Mouse (Mus musculus) kidney, adult 2 months (tissue): ENCODE data around the gene B4galt3. TPM values are rescaled to one million over a fixed set of nuclear protein-coding genes. Genes with fewer than 3 reads are reported as not detected.

ENCODE experiments used
- DNase-seq: peaks from one replicate; pipeline ENCODE4 v3.0.0; 2021
- H3K27ac ChIP-seq: fragments of 200-500 bp; 2 replicates; pipeline ENCODE4 v1.5.1; 2012; ENCODE audit warnings: low read depth, low read length, control low read depth, inconsistent platforms; ENCODE audit not compliant: insufficient read depth
- H3K27me3 ChIP-seq: fragments of 200-500 bp; replicated peaks from 2 replicates; pipeline ENCODE4 v1.6.1; 2012; ENCODE audit warnings: mild to moderate bottlenecking, moderate library complexity, low read length, inconsistent platforms; ENCODE audit not compliant: control insufficient read depth, insufficient read depth
- H3K36me3 ChIP-seq: fragments of 200-500 bp; 2 replicates; pipeline ENCODE4 v1.6.1; 2012; ENCODE audit warnings: mild to moderate bottlenecking, moderate library complexity, low read length, inconsistent platforms; ENCODE audit not compliant: control insufficient read depth, insufficient read depth
- H3K4me1 ChIP-seq: fragments of 200-500 bp; 2 replicates; pipeline ENCODE4 v1.6.1; 2011; ENCODE audit warnings: low read length; ENCODE audit not compliant: control insufficient read depth, insufficient read depth
- H3K4me3 ChIP-seq: fragments of 200-500 bp; 2 replicates; pipeline ENCODE4 v1.5.1; 2011; ENCODE audit warnings: mild to moderate bottlenecking, low read depth, low read length, control low read depth; ENCODE audit not compliant: insufficient read depth
- CTCF ChIP-seq: fragments of 200-500 bp; conservative IDR thresholded peaks from 2 replicates; pipeline ENCODE4 v1.5.1; 2011; ENCODE audit warnings: low read depth, mild to moderate bottlenecking, control low read depth, low read length, moderate library complexity, mixed read lengths; ENCODE audit not compliant: insufficient read depth, insufficient read length
- POLR2A ChIP-seq: fragments of 200-500 bp; IDR thresholded peaks from one replicate; pipeline ENCODE4 v1.6.1; 2011; ENCODE audit warnings: low read depth, low read length, control low read depth
- WGBS: fragments of 180-500 bp; shearing (Covaris S2); methylation state at CpG from one replicate; pipeline ENCODE4 v1.1.7; 2018; 5-methylcytosine and 5-hydroxymethylcytosine counted together
- polyA plus RNA-seq: library from polyadenylated mRNA; depleted of rRNA; stranded (reverse); fragments of >200 nt; gene quantifications from 2 replicates; pipeline ENCODE4 v1.2.3, GENCODE M21; 2012

B4galt3 gene
- polyA plus RNA-seq, 1 experiment = 58.9 TPM

DNA sequence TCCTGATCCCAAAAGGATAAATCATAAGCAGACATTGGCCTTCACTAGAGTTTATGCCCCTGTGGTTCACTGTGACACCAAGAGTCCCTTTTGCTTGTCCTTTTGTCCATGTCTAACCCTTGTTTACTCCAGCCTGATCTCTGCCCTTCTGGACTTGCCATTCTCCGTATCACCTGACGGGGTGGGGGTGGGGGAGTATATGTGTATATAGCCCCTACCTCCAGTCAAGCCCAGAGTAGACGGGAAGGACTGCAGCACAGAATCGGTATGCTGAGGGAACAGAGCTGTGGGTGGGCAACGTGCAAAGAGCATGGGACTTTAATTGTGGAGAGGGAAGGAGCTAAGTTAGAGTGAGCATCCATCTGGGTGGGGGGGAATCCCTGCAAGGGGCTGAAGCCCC lies 45.3 kb upstream of the B4galt3 start, which contains the start of gene Apoa2:
Gene Apoa2 (plus strand): TSS at position 198 of the 400 bp plus-strand sequence.
- Histone ChIP-seq H3K4me1 (peaks cover 7% of the 10 kb centered on the region; the same call in 1 of the 2 replicates), H3K27me3 (no peaks in the 10 kb centered on the region), H3K27ac (no peak within 1 kb of the TSS), H3K36me3 (no peaks in the 10 kb centered on the region), H3K4me3 (no peak within 1 kb of the TSS)
- no peak for DNase-seq
- TF ChIP-seq POLR2A = no peak
- no peak for TF ChIP-seq CTCF
- 74% methylated on average over 5 of the region's 5 CpGs for whole genome bisulfite sequencing

DNA sequence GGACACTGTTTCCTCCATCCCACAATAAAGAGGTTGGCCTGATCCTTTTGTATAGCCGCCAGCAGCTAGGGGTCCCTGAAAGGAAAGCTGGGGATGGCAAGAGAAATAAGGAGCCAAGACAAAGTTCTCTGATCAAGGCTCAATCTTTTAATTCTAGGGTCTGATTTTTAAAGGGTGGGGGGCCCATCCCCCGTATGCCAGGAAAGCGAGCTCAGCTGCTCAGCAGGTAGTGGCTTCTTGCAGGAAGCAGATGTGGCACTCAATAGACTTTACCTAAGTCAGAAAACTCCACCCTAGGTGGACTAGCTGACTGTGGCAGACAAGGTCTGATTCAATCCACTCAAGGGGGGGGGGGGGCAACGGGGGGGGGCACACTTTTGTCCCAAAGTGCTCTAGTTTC lies 43.3 kb upstream of the B4galt3 start:
- TF ChIP-seq POLR2A = no peak
- TF ChIP-seq CTCF = no peak
- H3K4me3 ChIP-seq = no peak overlapping the region
- no peak overlapping the region for H3K27ac ChIP-seq
- 72% methylated on average over 4 of the region's 4 CpGs for WGBS
- H3K27me3 ChIP-seq = no peaks in the 10 kb centered on the region
- H3K36me3 ChIP-seq = no peaks in the 10 kb centered on the region
- DNase-seq = no peak
- peaks cover 8% of the 10 kb centered on the region; the same call in 1 of the 2 replicates for H3K4me1 ChIP-seq

DNA sequence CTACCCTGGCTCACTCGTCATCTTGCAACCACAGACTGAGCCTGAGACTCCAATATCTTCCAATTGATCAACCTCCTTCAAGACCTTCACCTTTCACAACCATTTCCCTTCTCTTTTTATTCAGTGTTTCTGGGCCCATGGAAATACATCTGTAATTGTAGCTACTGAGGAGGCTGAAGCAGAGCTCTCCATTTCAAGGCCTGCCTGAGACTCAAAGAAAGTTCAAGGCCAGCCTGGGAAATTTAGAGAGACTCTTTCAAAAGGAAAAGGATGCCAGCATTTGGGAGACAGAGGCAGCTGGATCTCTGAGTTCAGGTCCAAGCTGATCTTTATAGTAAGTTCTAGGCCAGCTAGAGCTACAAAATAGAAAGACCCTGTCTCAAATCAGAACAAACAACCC lies 42.2 kb upstream of the B4galt3 start:
- H3K27ac ChIP-seq = no peak overlapping the region
- 100% methylated on average over 1 of the region's 1 CpGs for WGBS

DNA sequence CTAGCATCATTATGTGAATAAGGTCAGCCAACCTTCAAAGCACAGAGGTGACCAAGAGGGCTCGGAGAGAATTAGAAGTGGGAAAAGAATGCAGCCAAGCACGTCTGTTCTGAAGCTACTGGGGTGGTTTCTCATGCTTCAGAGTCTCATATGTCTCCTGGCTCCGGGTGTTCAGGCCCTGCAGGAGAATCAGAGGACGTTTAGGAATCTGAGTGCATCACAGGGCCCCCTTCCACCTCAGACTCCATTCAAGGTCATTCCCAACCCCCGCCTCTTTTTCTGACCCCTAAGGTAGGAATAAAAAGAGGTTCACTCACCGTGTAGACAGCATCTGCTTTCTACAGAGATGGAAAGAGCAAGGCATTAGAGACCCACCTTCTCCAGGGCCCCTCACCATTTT lies 40.4 kb upstream of the B4galt3 start:
- no peak overlapping the region for H3K4me3 ChIP-seq
- WGBS = 59% methylated on average over 6 of the region's 6 CpGs
- no peak for DNase-seq
- TF ChIP-seq POLR2A = no peak
- TF ChIP-seq CTCF = no peak
- H3K4me1 ChIP-seq = peaks cover 8% of the 10 kb centered on the region; the same call in 1 of the 2 replicates
- H3K36me3 ChIP-seq = no peaks in the 10 kb centered on the region; the same call in 1 of the 2 replicates
- no peak overlapping the region; the same call in 1 of the 2 replicates for H3K27ac ChIP-seq
- H3K27me3 ChIP-seq = no peaks in the 10 kb centered on the region

More for the DNA sequence above, 42.2 kb upstream of the B4galt3 start:
- Histone ChIP-seq H3K36me3 (no peaks in the 10 kb centered on the region), H3K27me3 (no peaks in the 10 kb centered on the region), H3K4me3 (no peak overlapping the region), H3K4me1 (peaks cover 8% of the 10 kb centered on the region; the same call in 1 of the 2 replicates)
- TF ChIP-seq CTCF (no peak), POLR2A (no peak)
- DNase-seq = no peak

DNA sequence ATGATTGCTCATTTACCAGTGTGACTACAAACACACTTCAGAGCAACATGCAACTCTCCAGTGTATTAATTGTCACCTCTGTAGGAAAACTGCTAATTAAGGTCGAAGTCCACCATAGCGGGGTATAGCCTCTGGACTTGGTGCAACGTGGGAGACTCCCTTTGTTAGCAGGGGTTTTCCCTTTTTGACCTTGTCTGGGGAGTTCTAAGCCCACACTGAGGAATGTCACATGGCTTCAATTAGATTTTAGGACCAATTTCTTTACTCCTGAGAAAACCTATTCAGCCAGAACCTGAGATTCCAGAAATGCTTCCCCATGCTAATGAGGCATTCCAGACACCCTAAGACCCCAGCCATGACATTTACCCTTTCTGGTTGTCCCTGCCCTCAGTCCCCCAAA lies 39.9 kb upstream of the B4galt3 start:
- TF ChIP-seq POLR2A (no peak), CTCF (no peak)
- DNase-seq = no peak
- WGBS = 41% methylated on average over 3 of the region's 3 CpGs

DNA sequence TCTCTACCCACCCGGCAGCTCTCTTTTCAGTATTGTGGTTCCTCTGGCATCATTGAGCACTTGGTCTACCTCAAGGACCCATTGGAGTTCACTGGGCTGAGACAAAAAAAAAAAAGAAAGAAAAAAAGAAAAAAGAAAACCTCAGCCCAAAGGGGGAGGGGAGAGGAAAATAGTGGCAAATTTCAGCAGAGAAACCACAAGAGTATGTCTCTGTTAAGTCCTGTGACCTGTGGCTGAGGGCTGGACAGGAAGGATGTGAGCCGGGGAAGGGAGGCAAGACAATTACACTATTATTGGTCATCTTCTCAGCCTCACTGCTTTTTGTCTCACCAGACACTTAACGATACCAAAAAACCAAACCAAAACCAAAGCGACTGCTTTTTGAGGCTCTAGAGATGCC lies 38.3 kb upstream of the B4galt3 start:
- peaks cover 4% of the 10 kb centered on the region for H3K36me3 ChIP-seq
- TF ChIP-seq POLR2A (no peak), CTCF (no peak)
- peak overlapping the region; percentile 56; the same call in 1 of the 2 replicates for H3K27ac ChIP-seq
- no peak overlapping the region for H3K4me3 ChIP-seq
- H3K27me3 ChIP-seq = no peaks in the 10 kb centered on the region
- WGBS = 60% methylated on average over 4 of the region's 4 CpGs
- H3K4me1 ChIP-seq = peaks cover 8% of the 10 kb centered on the region; the same call in 1 of the 2 replicates
- no peak for DNase-seq

More for the DNA sequence above, 39.9 kb upstream of the B4galt3 start:
- H3K36me3 ChIP-seq = peaks cover under 1% of the 10 kb centered on the region; the same call in 1 of the 2 replicates
- H3K27me3 ChIP-seq = no peaks in the 10 kb centered on the region
- no peak overlapping the region for H3K4me3 ChIP-seq
- H3K4me1 ChIP-seq = peaks cover 8% of the 10 kb centered on the region; the same call in 1 of the 2 replicates
- no peak overlapping the region for H3K27ac ChIP-seq

DNA sequence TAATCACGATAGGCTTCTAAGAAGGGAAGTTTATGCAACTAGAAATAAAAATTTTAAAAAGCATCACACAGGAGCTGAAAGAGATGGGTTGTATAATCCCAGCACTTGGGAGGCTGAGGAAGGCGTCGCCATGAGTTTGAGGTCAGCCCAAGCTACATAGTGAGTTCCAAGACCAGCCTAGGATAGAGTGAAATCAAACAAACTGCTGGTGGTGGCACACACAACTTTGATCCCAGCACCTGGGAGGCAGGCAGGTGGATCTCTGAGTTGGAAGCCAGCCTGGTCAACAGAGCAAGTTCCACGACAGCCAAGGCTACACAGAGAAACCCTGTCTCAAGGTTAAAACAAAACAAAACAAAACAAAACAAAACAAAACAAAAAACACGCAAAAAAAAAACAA lies 37.8 kb upstream of the B4galt3 start:
- no peak for DNase-seq
- 69% methylated on average over 5 of the region's 5 CpGs for WGBS
- TF ChIP-seq POLR2A (no peak), CTCF (no peak)
- H3K4me1 ChIP-seq = peaks cover 8% of the 10 kb centered on the region; the same call in 1 of the 2 replicates
- H3K27me3 ChIP-seq = no peaks in the 10 kb centered on the region
- no peak overlapping the region for H3K4me3 ChIP-seq
- peak overlapping the region; percentile 56; the same call in 1 of the 2 replicates for H3K27ac ChIP-seq
- H3K36me3 ChIP-seq = peaks cover 9% of the 10 kb centered on the region
